Mouse (Mus musculus): ENCODE measurements around the gene Nfia.

The Nfia gene

DNA sequence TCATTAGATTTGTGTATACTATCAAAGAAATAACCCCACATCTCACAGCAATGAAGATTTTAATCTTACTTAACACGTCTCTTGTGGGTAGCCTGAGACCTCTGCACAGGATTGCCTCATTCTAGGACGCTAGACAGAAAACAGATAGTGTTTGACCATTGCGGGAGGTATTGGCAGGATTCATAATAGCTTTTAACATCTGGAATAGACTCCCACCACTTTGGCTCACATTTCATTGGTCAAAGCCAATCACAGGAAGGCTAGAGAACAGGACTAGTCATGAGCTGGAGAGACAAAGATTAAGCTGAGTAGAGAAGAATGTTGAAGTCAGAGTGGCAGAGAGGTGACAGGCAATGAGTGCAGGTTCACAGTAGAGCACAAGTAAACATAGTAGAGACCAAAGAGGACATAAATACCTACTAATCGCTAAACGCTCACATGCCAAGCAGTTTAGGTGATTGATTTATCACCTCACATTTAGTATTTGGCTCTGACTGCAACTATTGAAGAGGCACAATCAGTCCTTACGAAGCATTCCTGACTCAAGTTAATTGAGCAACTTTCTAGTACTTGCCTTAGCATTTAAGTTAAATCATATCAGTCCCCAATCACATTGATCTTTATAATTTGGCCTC, 348.3 kb downstream of the Nfia start:
- DNase-seq (ENCODE audit: extremely low spot score, low spot score) = no peak

- no peak for DNase-seq (ENCODE audit: extremely low spot score, low spot score)
These were observed 353.6 kb downstream of the Nfia start for GRCm38 (mm10) chr4:98126003-98126677.

DNA sequence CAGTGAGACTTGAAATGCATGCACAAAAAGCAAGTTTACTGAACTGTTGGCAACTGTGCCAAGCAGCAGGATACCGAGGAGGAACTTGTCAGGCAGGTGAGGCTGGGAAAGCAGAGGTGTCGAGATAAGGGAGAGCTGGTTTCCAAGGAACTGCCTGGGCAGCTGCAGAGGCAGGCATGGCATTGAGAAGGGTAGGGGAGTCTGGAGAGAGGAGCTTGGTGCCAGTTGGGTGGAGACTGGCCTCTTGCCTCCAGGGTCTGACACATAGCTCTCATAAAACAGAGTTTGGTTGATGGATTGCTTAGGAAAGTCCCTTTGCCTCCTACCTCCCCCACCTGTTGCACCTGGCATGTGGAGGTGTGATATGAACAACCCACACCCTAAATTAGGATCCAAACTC, 358.3 kb downstream of the Nfia start:
- DNase-seq (ENCODE audit: extremely low spot score, low spot score) = no peak

DNA sequence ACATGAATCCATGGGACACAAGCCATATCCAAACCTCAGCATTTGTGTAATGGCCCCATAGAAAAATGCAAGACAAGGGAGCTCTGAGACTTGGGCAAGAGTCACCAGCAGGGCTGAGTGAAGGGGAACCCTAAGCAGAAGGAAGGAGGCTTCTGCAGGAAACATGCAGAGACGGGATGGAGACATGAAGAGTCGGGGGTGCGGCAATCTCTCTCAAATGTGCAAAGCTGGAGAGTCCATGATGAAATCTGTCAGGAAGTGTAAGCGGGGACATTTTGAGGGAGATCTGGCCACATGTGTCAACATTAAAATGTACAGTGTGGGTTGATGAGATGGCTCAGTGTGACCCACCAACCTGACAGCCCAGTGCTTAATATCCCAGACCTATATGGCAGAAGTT, 361.5 kb downstream of the Nfia start:
- no peak for DNase-seq (ENCODE audit: extremely low spot score, low spot score)

DNA sequence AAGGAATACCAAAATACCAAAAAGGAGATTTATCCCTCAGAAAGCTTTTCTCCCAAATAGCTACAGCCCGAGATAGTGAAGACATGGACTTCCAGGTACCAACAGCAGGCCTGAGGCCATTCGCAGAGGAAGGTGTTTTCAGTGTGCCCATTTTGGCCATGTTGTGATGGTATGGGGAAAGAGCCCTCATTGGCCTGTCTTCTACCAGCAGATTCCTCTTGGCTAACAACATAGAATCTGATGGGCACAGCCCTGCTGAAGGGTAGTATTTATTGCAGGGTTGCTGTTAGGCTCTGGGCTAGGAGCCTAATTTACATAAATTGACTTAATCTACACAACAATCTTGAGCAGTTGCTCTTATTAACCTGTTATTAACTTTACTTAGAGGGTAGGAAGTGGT, 363.5 kb downstream of the Nfia start:
- no peak for DNase-seq (ENCODE audit: extremely low spot score, low spot score)

- no peak for DNase-seq (ENCODE audit: extremely low spot score, low spot score)
These were observed 370.4 kb downstream of the Nfia start for GRCm38 (mm10) chr4:98142879-98143436.

DNA sequence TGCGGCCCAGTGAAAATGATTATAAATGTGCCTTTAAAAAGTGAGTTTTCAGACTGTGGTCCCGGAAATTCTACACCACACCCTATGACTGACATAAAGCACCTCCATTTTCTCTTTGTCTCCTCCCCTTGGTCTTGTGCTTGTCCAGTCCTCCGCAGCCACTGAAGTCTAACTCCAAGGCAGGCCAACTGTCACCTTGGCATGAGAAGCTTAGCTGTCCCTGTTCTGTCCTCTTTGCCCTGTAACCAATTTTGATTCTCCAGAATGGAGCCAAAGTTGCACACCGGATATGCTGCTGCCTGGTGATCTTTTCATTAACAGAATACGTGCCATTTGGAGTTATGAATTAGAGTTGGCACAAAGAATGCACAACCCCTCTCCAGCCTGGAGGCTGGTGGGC, 378.0 kb downstream of the Nfia start:
- no peak for DNase-seq (ENCODE audit: extremely low spot score, low spot score)

- no peak for DNase-seq (ENCODE audit: extremely low spot score, low spot score)
These were observed 385.4 kb downstream of the Nfia start for GRCm38 (mm10) chr4:98157921-98158320.

GRCm38 (mm10) chr4:98166379-98166778, 393.8 kb downstream of the Nfia start:
- DNase-seq (ENCODE audit: extremely low spot score, low spot score) = no peak
